ENCODE assay signal across 8 mouse cellular contexts in genomic region chr3:51561109-51561992, GRCm38 (mm10). TPM values are rescaled to one million over a fixed set of nuclear protein-coding genes. Genes with fewer than 3 reads are reported as not detected.
A peak's percentile ranks its signal among the peaks of the same experiment; 100 is the strongest.
DNase-seq lines count a peak whose midpoint lies in the region; ATAC-seq and TF ChIP-seq lines count a peak whose summit lies in the region.

No protein-coding gene starts in this region.

- peak overlapping the region; percentile 99 for H3K4me2 ChIP-seq in intestine, embryonic 15.5 days (replicated peaks)
- peak overlapping the region; percentile 66 for H3K4me2 ChIP-seq in midbrain, embryonic 11.5 days

- intact Hi-C loops in gastrocnemius, postnatal 14 days (cut with DNase I; ENCODE audit: low total_unique reads): no loop called here

- no peaks in the 10 kb centered on the region for H3K27me3 ChIP-seq in intestine, embryonic 15.5 days (replicated peaks)
- peaks cover 12% of the 10 kb centered on the region for H3K27me3 ChIP-seq in limb, embryonic 10.5 days (ENCODE audit: low read depth, poor library complexity, severe bottlenecking)
- H3K27me3 ChIP-seq in midbrain, embryonic 11.5 days (ENCODE audit: control insufficient read depth, insufficient read depth, low read length): no peaks in the 10 kb centered on the region; the same call in 1 of the 2 replicates
- H3K27me3 ChIP-seq in small intestine, adult 2 months (ENCODE audit: control insufficient read depth, insufficient read depth, low read length): no peaks in the 10 kb centered on the region

- no peaks in the 10 kb centered on the region for H3K36me3 ChIP-seq in intestine, embryonic 15.5 days
- peaks cover 8% of the 10 kb centered on the region; the same call in 1 of the 2 replicates for H3K36me3 ChIP-seq in limb, embryonic 10.5 days
- H3K36me3 ChIP-seq in midbrain, embryonic 11.5 days (ENCODE audit: control insufficient read depth, insufficient read depth, low read length): no peaks in the 10 kb centered on the region
- H3K36me3 ChIP-seq in small intestine, adult 2 months (ENCODE audit: control insufficient read depth, insufficient read depth, low read length): no peaks in the 10 kb centered on the region

- peak overlapping the region; percentile 87 for H3K4me3 ChIP-seq in cortical plate, adult 2 months (ENCODE audit: insufficient read depth, low read length)
- H3K4me3 ChIP-seq in intestine, embryonic 15.5 days (replicated peaks): peak overlapping the region; percentile 89
- H3K4me3 ChIP-seq in limb, embryonic 10.5 days: peak overlapping the region; percentile 90
- H3K4me3 ChIP-seq in midbrain, embryonic 11.5 days (ENCODE audit: low read depth, low read length): peak overlapping the region; percentile 65
- peak overlapping the region; percentile 80 for H3K4me3 ChIP-seq in small intestine, adult 2 months (ENCODE audit: low read depth, low read length)

- peak; percentile 69 for DNase-seq in layer of hippocampus, adult 11-12 months (ENCODE audit: low spot score)
- no peak for DNase-seq in layer of hippocampus, adult 9-10 months (ENCODE audit: low spot score)
- DNase-seq in gastrocnemius, postnatal 14 days: peak; percentile 50
- DNase-seq in limb, embryonic 10.5 days (ENCODE audit: low spot score): peak; percentile 78
- DNase-seq in midbrain, embryonic 11.5 days (ENCODE audit: low spot score, missing footprints): no peak

- peak; percentile 57 for ATAC-seq in intestine, embryonic 15.5 days
- peak; percentile 42 for ATAC-seq in midbrain, embryonic 11.5 days (ENCODE audit: low FRiP score)

- H3K4me1 ChIP-seq in cortical plate, adult 2 months (ENCODE audit: control insufficient read depth, insufficient read depth, low read length): no peaks in the 10 kb centered on the region
- H3K4me1 ChIP-seq in intestine, embryonic 15.5 days (replicated peaks): peaks cover 12% of the 10 kb centered on the region; the same call in 1 of the 2 replicates
- H3K4me1 ChIP-seq in limb, embryonic 10.5 days: peaks cover 31% of the 10 kb centered on the region
- H3K4me1 ChIP-seq in midbrain, embryonic 11.5 days (ENCODE audit: control insufficient read depth, insufficient read depth, low read length): peaks cover 14% of the 10 kb centered on the region
- H3K4me1 ChIP-seq in small intestine, adult 2 months (ENCODE audit: control insufficient read depth, insufficient read depth, insufficient read length, low read length): peaks cover 3% of the 10 kb centered on the region; the same call in 1 of the 2 replicates

- WGBS in intestine, embryonic 15.5 days: 2% methylated on average over 32 of the region's 32 CpGs
- WGBS in limb, embryonic 10.5 days: 4% methylated on average over 32 of the region's 32 CpGs
- 4% methylated on average over 32 of the region's 32 CpGs for WGBS in midbrain, embryonic 11.5 days
- under 1% methylated on average over 32 of the region's 32 CpGs for WGBS in small intestine, adult 2 months

- H3K9me3 ChIP-seq in intestine, embryonic 15.5 days: no peaks in the 10 kb centered on the region
- H3K9me3 ChIP-seq in limb, embryonic 10.5 days (replicated peaks): no peaks in the 10 kb centered on the region
- H3K9me3 ChIP-seq in midbrain, embryonic 11.5 days (ENCODE audit: control insufficient read depth, low read length): no peaks in the 10 kb centered on the region

- peak; percentile 22; the same call in 1 of the 2 replicates for TF ChIP-seq CTCF in cortical plate, adult 2 months (IDR thresholded peaks at IDR 0.05; ENCODE audit: extremely low read depth, insufficient read depth, low read length)
- TF ChIP-seq CTCF in small intestine, adult 2 months (IDR thresholded peaks at IDR 0.05; ENCODE audit: extremely low read depth, insufficient read length, insufficient replicate concordance, low read depth, low read length): peak; percentile 54; the same call in 1 of the 2 replicates

- H3K9ac ChIP-seq in intestine, embryonic 15.5 days: peak overlapping the region; percentile 92
- peak overlapping the region; percentile 93 for H3K9ac ChIP-seq in midbrain, embryonic 11.5 days (ENCODE audit: low read length)

- peak; percentile 29; the same call in 1 of the 2 replicates for TF ChIP-seq POLR2A in cortical plate, adult 2 months (IDR thresholded peaks at IDR 0.05; ENCODE audit: extremely low read depth, insufficient read depth, low read length)
- TF ChIP-seq POLR2A in small intestine, adult 2 months (IDR thresholded peaks at IDR 0.05; ENCODE audit: low read depth, low read length): 0 out of 2 replicates have a peak, but pooled peaks have one; percentile 15

- peak overlapping the region; percentile 100 for H3K27ac ChIP-seq in cortical plate, adult 2 months (ENCODE audit: insufficient read depth, low read length)
- peak overlapping the region; percentile 96 for H3K27ac ChIP-seq in intestine, embryonic 15.5 days
- H3K27ac ChIP-seq in limb, embryonic 10.5 days: peak overlapping the region; percentile 97
- peak overlapping the region; percentile 11; the same call in 1 of the 2 replicates for H3K27ac ChIP-seq in midbrain, embryonic 11.5 days (ENCODE audit: low read depth, low read length)
- H3K27ac ChIP-seq in small intestine, adult 2 months (ENCODE audit: insufficient read depth, low read depth, low read length): peak overlapping the region; percentile 69

RNA-seq across cellular contexts. Expression of gene Setd7, which starts 0.7 kb away (rescaled TPM):
- 63.4 and 65.4 TPM in 2 replicates for polyA plus RNA-seq in cortical plate, adult 2 months (2012; rRNA removed)
- total RNA-seq in gastrocnemius, postnatal 14 days (2021): 100 to 1,000 TPM; 113 to 116 TPM
- polyA plus RNA-seq in intestine, embryonic 15.5 days (2015; fragmentation: Nextera tagmentation; extraction: Ambion mirVana): 2.4 and 2.9 TPM in 2 replicates
- polyA plus RNA-seq in limb, embryonic 10.5 days (2016; fragmentation: Nextera tagmentation; extraction: Ambion mirVana): 2.7 and 4.8 TPM in 2 replicates
- 3.4 and 3.8 TPM in 2 replicates for polyA plus RNA-seq in midbrain, embryonic 11.5 days (2014; fragmentation: Nextera tagmentation; extraction: Ambion mirVana)
- 4.3 and 8.9 TPM in 2 replicates for polyA plus RNA-seq in small intestine, adult 2 months (2012; rRNA removed)

Comparison
In these comparisons a context has a peak if more than half of its experiments do, and no peak if none do; other contexts are left out.
1. DNase-seq: peak in layer of hippocampus, adult 11-12 months (single experiment), gastrocnemius, postnatal 14 days (single experiment) and limb, embryonic 10.5 days (single experiment); none in layer of hippocampus, adult 9-10 months (single experiment) and midbrain, embryonic 11.5 days (single experiment).
2. H3K27ac ChIP-seq: peak in every context shown above with its lines; median percentile 100 in cortical plate, adult 2 months; 97 in limb, embryonic 10.5 days; 96 in intestine, embryonic 15.5 days; 69 in small intestine, adult 2 months; 11 in midbrain, embryonic 11.5 days.
3. Peak in every context shown above with its lines, with median percentiles within 50 percentile points of each other: H3K4me3 ChIP-seq.